Mouse (Mus musculus) lung, embryonic 14.5 days (tissue): ENCODE measurements at regions not wholly inside any gene's neighbourhood (a gene's known extent, or its start where the extent isn't known, plus 50 kb on each side); places are given as distances from the start of the nearest gene placed in this dataset.

Source experiments
- ATAC-seq: fragments of 200-750 bp; cut with Nextera tagmentation; 2 replicates; pipeline ENCODE4 v1.8.0; 2017; ENCODE audit warnings: mild to moderate bottlenecking, moderate TSS enrichment, moderate library complexity; ENCODE audit not compliant: insufficient read depth
- DNase-seq: peaks from one replicate; pipeline ENCODE4 v3.0.0-alpha.2; 2015
- H3K27ac ChIP-seq: fragments of 300-500 bp; sonication (generic); 2 replicates; pipeline ENCODE4 v1.5.1; 2014; ENCODE audit warnings: low read depth, mild to moderate bottlenecking, moderate library complexity
- H3K27me3 ChIP-seq: fragments of 300-500 bp; sonication (generic); 2 replicates; pipeline ENCODE4 v1.6.1; 2014; ENCODE audit warnings: low read length, control low read depth; ENCODE audit not compliant: insufficient read depth
- H3K36me3 ChIP-seq: fragments of 300-500 bp; sonication (generic); 2 replicates; pipeline ENCODE4 v1.6.1; 2014; ENCODE audit warnings: control low read depth; ENCODE audit not compliant: insufficient read depth
- H3K4me1 ChIP-seq: fragments of 300-500 bp; sonication (generic); 2 replicates; pipeline ENCODE4 v1.6.1; 2014; ENCODE audit warnings: antibody characterized with exemption, control low read depth; ENCODE audit not compliant: insufficient read depth
- H3K4me2 ChIP-seq: fragments of 300-500 bp; sonication (generic); 2 replicates; pipeline ENCODE4 v1.6.1; 2014; ENCODE audit warnings: mild to moderate bottlenecking
- H3K4me3 ChIP-seq: fragments of 300-500 bp; sonication (generic); 2 replicates; pipeline ENCODE4 v1.5.1; 2014; ENCODE audit warnings: low read depth, low read length
- H3K9ac ChIP-seq: fragments of 300-500 bp; sonication (generic); 2 replicates; pipeline ENCODE4 v1.6.1; 2014
- H3K9me3 ChIP-seq: fragments of 300-500 bp; sonication (generic); 2 replicates; pipeline ENCODE4 v1.6.1; 2016; ENCODE audit warnings: low read depth, low read length, control low read depth
- CTCF ChIP-seq: IDR thresholded peaks from 2 replicates; pipeline ENCODE4 v1.5.1; 2016; ENCODE audit warnings: antibody characterized with exemption, low read depth
- WGBS: fragments of 180-500 bp; shearing (Covaris S2); extraction: QIAGEN DNeasy Blood & Tissue Kit; methylation state at CpG from one replicate; pipeline ENCODE4 v1.1.7; 2014; 5-methylcytosine and 5-hydroxymethylcytosine counted together

DNA sequence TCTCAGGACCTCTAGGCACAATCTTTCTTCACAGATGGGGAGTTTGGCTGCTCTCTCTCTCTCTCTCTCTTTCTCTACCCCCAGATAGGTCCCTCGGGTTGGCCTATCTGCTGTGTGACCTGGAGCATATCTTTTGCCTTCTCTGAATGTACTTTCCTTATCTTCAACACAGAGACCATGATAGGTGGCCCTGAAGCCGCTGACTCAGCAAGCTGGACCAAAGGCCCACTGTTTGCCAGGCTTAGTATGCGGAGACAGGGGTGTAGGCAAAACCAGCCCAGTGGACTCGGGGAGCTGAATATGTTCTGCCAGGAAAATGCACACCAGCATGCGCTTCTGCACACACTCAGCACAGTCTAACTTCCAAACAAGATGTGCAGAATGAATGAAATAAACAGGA is 150.7 kb upstream of the Rybp start:
- Histone ChIP-seq H3K4me2 (peak overlapping the region; percentile 62), H3K27ac (no peak overlapping the region), H3K4me1 (peaks cover 5% of the 10 kb centered on the region; the same call in 1 of the 2 replicates), H3K27me3 (0 out of 2 replicates have a peak, but pooled peaks cover 5% of the 10 kb centered on the region), H3K9me3 (no peaks in the 10 kb centered on the region), H3K36me3 (no peaks in the 10 kb centered on the region), H3K9ac (no peak overlapping the region), H3K4me3 (no peak overlapping the region)
- no peak for ATAC-seq
- no peak for TF ChIP-seq CTCF
- no peak for DNase-seq
- 24% methylated on average over 5 of the region's 5 CpGs for WGBS

GRCm38 (mm10) chr6:100436507-100436906 is 149.2 kb upstream of the Rybp start:
- no peak overlapping the region for H3K4me2 ChIP-seq
- TF ChIP-seq CTCF = no peak
- H3K9me3 ChIP-seq = no peaks in the 10 kb centered on the region
- DNase-seq = no peak
- H3K36me3 ChIP-seq = no peaks in the 10 kb centered on the region
- 0 out of 2 replicates have a peak, but pooled peaks cover 5% of the 10 kb centered on the region for H3K27me3 ChIP-seq
- H3K27ac ChIP-seq = no peak overlapping the region
- ATAC-seq = no peak
- peaks cover 5% of the 10 kb centered on the region; the same call in 1 of the 2 replicates for H3K4me1 ChIP-seq
- 33% methylated on average over 2 of the region's 2 CpGs for WGBS
- no peak overlapping the region; the same call in 1 of the 2 replicates for H3K9ac ChIP-seq
- no peak overlapping the region for H3K4me3 ChIP-seq

- Histone ChIP-seq H3K9ac (no peak overlapping the region), H3K4me1 (peaks cover 5% of the 10 kb centered on the region; the same call in 1 of the 2 replicates), H3K27ac (no peak overlapping the region), H3K36me3 (no peaks in the 10 kb centered on the region), H3K27me3 (0 out of 2 replicates have a peak, but pooled peaks cover 5% of the 10 kb centered on the region), H3K9me3 (no peaks in the 10 kb centered on the region), H3K4me3 (no peak overlapping the region), H3K4me2 (no peak overlapping the region)
- ATAC-seq = no peak
- no peak for TF ChIP-seq CTCF
- WGBS = 54% methylated on average over 5 of the region's 5 CpGs
- no peak for DNase-seq
Measured at GRCm38 (mm10) chr6:100435222-100435621, 147.9 kb upstream of the Rybp start.

DNA sequence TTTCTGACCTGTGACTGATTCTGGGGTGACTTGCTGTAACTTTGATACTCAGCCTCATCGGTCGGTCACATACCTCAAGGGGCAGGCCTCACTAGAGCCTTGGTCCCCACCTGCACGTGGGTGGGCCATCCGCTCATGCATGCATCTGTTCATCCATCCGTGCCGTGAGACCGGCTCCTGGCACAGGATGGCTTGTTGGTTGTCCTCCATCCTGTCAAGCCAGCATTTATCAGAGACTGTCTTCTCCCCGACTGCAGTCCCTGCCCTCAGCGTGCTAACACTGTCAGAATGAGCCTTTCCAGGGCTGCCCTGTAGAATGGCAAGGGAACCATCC is 146.2 kb upstream of the Rybp start:
- H3K36me3 ChIP-seq = no peaks in the 10 kb centered on the region
- no peak for DNase-seq
- no peaks in the 10 kb centered on the region for H3K9me3 ChIP-seq
- no peak for ATAC-seq
- no peak overlapping the region for H3K9ac ChIP-seq
- no peak for TF ChIP-seq CTCF
- H3K4me1 ChIP-seq = 0 out of 2 replicates have a peak, but pooled peaks cover 5% of the 10 kb centered on the region
- no peak overlapping the region for H3K4me2 ChIP-seq
- H3K27me3 ChIP-seq = no peaks in the 10 kb centered on the region
- 60% methylated on average over 9 of the region's 9 CpGs for WGBS
- no peak overlapping the region for H3K4me3 ChIP-seq
- no peak overlapping the region for H3K27ac ChIP-seq

GRCm38 (mm10) chr6:100432688-100433533 is 145.6 kb upstream of the Rybp start:
- no peak for TF ChIP-seq CTCF
- H3K9me3 ChIP-seq = no peaks in the 10 kb centered on the region
- no peak overlapping the region for H3K4me3 ChIP-seq
- no peak overlapping the region for H3K9ac ChIP-seq
- H3K36me3 ChIP-seq = no peaks in the 10 kb centered on the region
- 0 out of 2 replicates have a peak, but pooled peaks cover under 1% of the 10 kb centered on the region for H3K4me1 ChIP-seq
- no peak overlapping the region for H3K27ac ChIP-seq
- ATAC-seq = no peak
- H3K27me3 ChIP-seq = no peaks in the 10 kb centered on the region
- WGBS = 33% methylated on average over 17 of the region's 17 CpGs
- DNase-seq = no peak
- H3K4me2 ChIP-seq = no peak overlapping the region

DNA sequence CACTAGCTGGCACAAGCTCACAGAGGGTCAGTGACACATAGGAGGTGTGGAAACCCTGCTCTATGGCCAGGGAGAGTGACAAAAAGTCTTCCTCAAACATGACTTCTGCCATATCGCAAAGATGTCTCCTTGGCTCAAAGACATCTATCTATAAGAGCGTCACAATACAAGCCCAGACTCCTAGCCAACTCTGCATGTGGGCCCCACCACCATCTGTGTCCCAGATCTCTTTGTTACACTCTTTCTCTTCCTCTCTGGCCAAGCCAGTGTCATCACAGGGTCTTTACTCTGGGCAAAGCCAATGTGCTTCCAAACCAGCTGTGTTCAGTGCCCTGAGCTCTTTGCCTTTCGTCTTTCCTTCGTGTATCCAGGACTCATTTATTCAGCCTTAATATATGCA is 143.0 kb upstream of the Rybp start:
- Histone ChIP-seq H3K9ac (no peak overlapping the region), H3K4me1 (no peaks in the 10 kb centered on the region), H3K27ac (no peak overlapping the region), H3K9me3 (no peaks in the 10 kb centered on the region), H3K27me3 (no peaks in the 10 kb centered on the region), H3K36me3 (no peaks in the 10 kb centered on the region), H3K4me3 (no peak overlapping the region), H3K4me2 (no peak overlapping the region)
- ATAC-seq = no peak
- 88% methylated on average over 4 of the region's 4 CpGs for WGBS
- DNase-seq = no peak
- TF ChIP-seq CTCF = no peak

GRCm38 (mm10) chr6:100429511-100429910 is 142.2 kb upstream of the Rybp start:
- Histone ChIP-seq H3K27me3 (no peaks in the 10 kb centered on the region), H3K27ac (no peak overlapping the region), H3K9me3 (no peaks in the 10 kb centered on the region), H3K36me3 (no peaks in the 10 kb centered on the region), H3K4me3 (no peak overlapping the region), H3K4me1 (no peaks in the 10 kb centered on the region), H3K9ac (no peak overlapping the region), H3K4me2 (no peak overlapping the region)
- 74% methylated on average over 6 of the region's 6 CpGs for WGBS
- no peak for ATAC-seq
- no peak for TF ChIP-seq CTCF
- DNase-seq = no peak
